Mouse (Mus musculus) frontal cortex, adult (tissue): ENCODE measurements at regions not wholly inside any gene's neighbourhood (a gene's known extent, or its start where the extent isn't known, plus 50 kb on each side); places are given as distances from the start of the nearest gene placed in this dataset.

Experiments used
- ATAC-seq: cut with Nextera tagmentation; 2 replicates; pipeline ENCODE4 v1.9.2; 2017; ENCODE audit warnings: mild to moderate bottlenecking, moderate library complexity, mixed read lengths; ENCODE audit not compliant: low TSS enrichment

- no peak for ATAC-seq
These were observed 87.5 kb upstream of the Haao start for GRCm38 (mm10) chr17:83935232-83935631.

- ATAC-seq: no peak
These were observed 86.0 kb upstream of the Haao start for GRCm38 (mm10) chr17:83933743-83934142.

- ATAC-seq: no peak
These were observed 82.6 kb upstream of the Haao start for GRCm38 (mm10) chr17:83930401-83930800.

- ATAC-seq: no peak
These were observed 80.1 kb upstream of the Haao start for GRCm38 (mm10) chr17:83927749-83928387.

- ATAC-seq: no peak
These were observed 76.6 kb upstream of the Haao start for GRCm38 (mm10) chr17:83924259-83924922.

GRCm38 (mm10) chr17:83920894-83921293 is 73.1 kb upstream of the Haao start:
- no peak for ATAC-seq

GRCm38 (mm10) chr17:83920225-83920624 is 72.5 kb upstream of the Haao start:
- ATAC-seq: no peak

GRCm38 (mm10) chr17:83918413-83919139 is 70.8 kb upstream of the Haao start:
- ATAC-seq: no peak

GRCm38 (mm10) chr17:83917781-83918180 is 70.0 kb upstream of the Haao start:
- no peak for ATAC-seq

- peak; percentile 31; the same call in 1 of the 2 replicates for ATAC-seq
These were observed 69.0 kb upstream of the Haao start for GRCm38 (mm10) chr17:83916684-83917166.

- ATAC-seq: no peak
These were observed 67.3 kb upstream of the Haao start for GRCm38 (mm10) chr17:83915034-83915433.

GRCm38 (mm10) chr17:83914603-83915002 is 66.8 kb upstream of the Haao start:
- ATAC-seq: no peak

GRCm38 (mm10) chr17:83913711-83914415 is 66.1 kb upstream of the Haao start:
- ATAC-seq: peak; percentile 34; the same call in 1 of the 2 replicates

GRCm38 (mm10) chr17:83912421-83912820 is 64.7 kb upstream of the Haao start:
- ATAC-seq: no peak

- no peak for ATAC-seq
These were observed 61.0 kb upstream of the Haao start for GRCm38 (mm10) chr17:83908811-83909210.

GRCm38 (mm10) chr17:83907538-83907937 is 59.8 kb upstream of the Haao start:
- peak; percentile 31; the same call in 1 of the 2 replicates for ATAC-seq

- no peak for ATAC-seq
These were observed 59.2 kb upstream of the Haao start for GRCm38 (mm10) chr17:83906751-83907537.

- ATAC-seq: peak; percentile 85
These were observed 55.7 kb upstream of the Haao start for GRCm38 (mm10) chr17:83903467-83903866.

- no peak for ATAC-seq
These were observed 54.8 kb upstream of the Haao start for GRCm38 (mm10) chr17:83902523-83902922.

GRCm38 (mm10) chr17:83902091-83902490 is 54.3 kb upstream of the Haao start:
- no peak for ATAC-seq

- ATAC-seq: no peak
These were observed 51.9 kb upstream of the Haao start for GRCm38 (mm10) chr17:83899588-83900152.
